In genomic region chr4:68954322-68954901, GRCm38 (mm10) we compare ENCODE assay signal across 8 mouse cellular contexts. TPM values are rescaled to one million over a fixed set of nuclear protein-coding genes. Genes with fewer than 3 reads are reported as not detected.
A peak's percentile ranks its signal among the peaks of the same experiment; 100 is the strongest.
DNase-seq lines count a peak whose midpoint lies in the region; TF ChIP-seq lines count a peak whose summit lies in the region.

TSS of gene Brinp1 (minus strand) at chr4:68954397.

- H3K36me3 ChIP-seq in E14TG2a.4 (ENCODE audit: insufficient read depth, low read length) = no peaks in the 10 kb centered on the region

- no peak for TF ChIP-seq CTCF in E14TG2a.4 (conservative IDR thresholded peaks at IDR 0.05; ENCODE audit: low read length)

- H3K27me3 ChIP-seq in E14TG2a.4 (ENCODE audit: insufficient read depth, low read length) = peaks cover 37% of the 10 kb centered on the region

- peaks cover 4% of the 10 kb centered on the region; the same call in 1 of the 2 replicates for H3K9me3 ChIP-seq in E14TG2a.4 (ENCODE audit: low read length)

- peak within 1 kb of the TSS; percentile 85 for H3K4me3 ChIP-seq in E14TG2a.4 (replicated peaks; ENCODE audit: low read length)

- intact Hi-C loops in heart, postnatal 14 days (cut with DNase I) = no loop called here

- peak; percentile 84 for DNase-seq in ZHBTc4 (ENCODE audit: low read depth, low spot score)
- peak; percentile 86 for DNase-seq in embryo, embryonic 10.5 days (ENCODE audit: low spot score)
- DNase-seq in heart, postnatal 14 days = peak; percentile 3 to 5
- DNase-seq in left cerebral cortex, adult 9 months (ENCODE audit: low spot score in 2 of 2) = peak; percentile 79 to 91
- peak; percentile 26 for DNase-seq in lung, postnatal 36 days
- peak; percentile 89 to 91 for DNase-seq in right cerebral cortex, postnatal 36 days (ENCODE audit: low spot score in 2 of 2)
- DNase-seq in spleen, postnatal 36 days (ENCODE audit: low spot score in 2 of 2) = no peak

- H3K4me1 ChIP-seq in E14TG2a.4 (replicated peaks; ENCODE audit: low read depth, low read length) = peaks cover 7% of the 10 kb centered on the region; the same call in 1 of the 2 replicates

RNA-seq across cellular contexts. Expression of gene Brinp1, which starts in this region (rescaled TPM):
- under 1 TPM; 0.10 to 0.22 TPM for total RNA-seq in heart, postnatal 14 days (2021)

Comparison
In these comparisons a context has a peak if more than half of its experiments do, and no peak if none do; other contexts are left out.
1. Peak in DNase-seq in heart, postnatal 14 days; RNA of the gene not detected or under 1 TPM.
2. DNase-seq: peak in ZHBTc4 (single experiment), embryo, embryonic 10.5 days (single experiment), left cerebral cortex, adult 9 months (2 of 2), lung, postnatal 36 days (single experiment) and right cerebral cortex, postnatal 36 days (2 of 2); none in spleen, postnatal 36 days (0 of 2).